Mouse (Mus musculus): Measurements from ENCODE around the gene Gm11168. TPM values are rescaled to one million over a fixed set of nuclear protein-coding genes. Genes with fewer than 3 reads are reported as not detected.
"Not testable (repeated sequence)": the region's sequence is repeated elsewhere in the genome, so short reads cannot be mapped to it uniquely, and the experiment has no call there.

Gm11168 gene
- not detected for total RNA-seq (2021)
- long read RNA-seq, experiment 1 = 0 reads
- long read RNA-seq, experiment 2 = 0 reads

DNA sequence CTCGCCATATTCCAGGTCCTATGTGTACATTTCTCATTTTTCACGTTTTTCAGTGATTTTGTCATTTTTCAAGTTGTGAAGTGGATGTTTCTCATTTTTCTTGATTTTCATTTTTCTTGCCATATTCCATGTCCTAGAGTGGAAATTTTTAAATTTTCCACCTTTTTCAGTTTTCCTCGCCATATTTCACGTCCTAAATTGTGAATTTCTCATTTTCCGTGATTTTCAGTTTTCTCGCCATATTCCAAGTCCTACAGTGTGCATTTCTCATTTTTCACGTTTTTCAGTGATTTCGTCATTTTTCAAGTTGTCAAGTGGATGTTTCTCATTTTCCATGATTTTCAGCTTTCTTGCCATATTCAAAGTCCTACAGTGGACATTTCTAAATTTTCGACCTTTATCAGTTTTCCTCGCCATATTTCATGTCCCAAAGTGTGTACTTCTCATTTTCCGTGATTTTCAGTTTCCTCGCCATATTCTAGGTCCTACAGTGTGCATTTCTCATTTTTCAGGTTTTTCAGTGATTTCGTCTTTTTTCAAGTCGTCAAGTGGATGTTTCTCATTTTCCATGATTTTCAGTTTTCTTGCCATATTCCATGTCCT lies at the start of gene Gm11168:
Gene Gm11168, plus strand, starts transcription at position 553 of the 603 bp plus-strand sequence.
- intact Hi-C loops (cut with DNase I); DNase-seq: not testable (repeated sequence)

DNA sequence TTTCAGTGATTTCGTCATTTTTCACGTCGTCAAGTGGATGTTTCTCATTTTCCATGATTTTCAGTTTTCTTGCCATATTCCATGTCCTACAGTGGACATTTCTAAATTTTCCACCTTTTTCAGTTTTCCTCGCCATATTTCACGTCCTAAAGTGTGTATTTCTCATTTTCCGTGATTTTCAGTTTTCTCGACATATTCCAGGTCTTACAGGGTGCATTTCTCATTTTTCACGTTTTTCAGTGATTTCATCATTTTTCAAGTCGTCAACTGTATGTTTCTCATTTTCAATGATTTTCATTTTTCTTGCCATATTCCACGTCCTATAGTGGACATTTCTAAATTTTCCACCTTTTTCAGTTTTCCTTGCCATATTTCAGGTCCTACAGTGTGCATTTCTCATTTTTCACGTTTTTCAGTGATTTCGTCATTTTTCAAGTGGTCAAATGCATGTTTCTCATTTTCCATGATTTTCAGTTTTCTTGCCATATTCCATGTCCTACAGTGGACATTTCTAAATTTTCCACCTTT lies 2.6 kb upstream of the Gm11168 start, which contains the start of gene Gm10722:
Gene Gm10722, plus strand, starts transcription at position 478 of the 528 bp plus-strand sequence.
- intact Hi-C loops (cut with DNase I) = not testable (repeated sequence)
- peak in 1 of 2 experiments; percentile 46 for DNase-seq

DNA sequence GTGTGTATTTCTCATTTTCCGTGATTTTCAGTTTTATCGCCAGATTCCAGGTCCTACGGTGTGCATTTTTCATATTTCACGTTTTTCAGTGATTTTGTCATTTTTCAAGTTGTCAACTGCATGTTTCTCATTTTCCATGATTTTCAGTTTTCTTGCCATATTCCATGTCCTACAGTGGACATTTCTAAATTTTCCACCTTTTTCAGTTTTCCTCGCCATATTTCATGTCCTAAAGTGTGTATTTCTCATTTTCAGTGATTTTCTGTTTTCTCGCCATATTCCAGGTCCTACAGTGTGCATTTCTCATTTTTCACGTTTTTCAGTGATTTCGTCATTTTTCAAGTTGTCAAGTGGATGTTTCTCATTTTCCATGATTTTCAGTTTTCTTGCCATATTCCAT lies 2.1 kb upstream of the Gm11168 start:
- peak in 1 of 2 experiments; percentile 70 for DNase-seq
- intact Hi-C loops (cut with DNase I) = not testable (repeated sequence)

DNA sequence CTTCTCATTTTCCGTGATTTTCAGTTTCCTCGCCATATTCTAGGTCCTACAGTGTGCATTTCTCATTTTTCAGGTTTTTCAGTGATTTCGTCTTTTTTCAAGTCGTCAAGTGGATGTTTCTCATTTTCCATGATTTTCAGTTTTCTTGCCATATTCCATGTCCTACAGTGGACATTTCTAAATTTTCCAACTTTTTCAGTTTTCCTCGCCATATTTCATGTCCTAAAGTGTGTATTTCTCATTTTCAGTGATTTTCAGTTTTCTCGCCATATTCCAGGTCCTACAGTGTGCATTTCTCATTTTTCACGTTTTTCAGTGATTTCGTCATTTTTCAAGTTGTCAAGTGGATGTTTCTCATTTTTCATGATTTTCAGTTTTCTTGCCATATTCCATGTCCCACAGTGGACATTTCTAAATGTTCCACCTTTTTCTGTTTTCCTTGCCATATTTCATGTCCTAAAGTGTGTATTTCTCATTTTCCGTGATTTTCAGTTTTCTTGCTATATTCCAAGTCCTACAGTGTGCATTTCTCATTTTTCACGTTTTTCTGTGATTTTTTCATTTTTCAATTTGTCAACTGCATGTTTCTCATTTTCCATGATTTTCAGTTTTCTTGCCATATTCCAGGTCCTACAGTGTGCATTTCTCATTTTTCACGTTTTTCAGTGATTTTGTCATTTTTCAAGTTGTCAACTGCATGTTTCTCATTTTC lies 1.0 kb upstream of the Gm11168 start:
- peak; percentile 100 for DNase-seq
- intact Hi-C loops (cut with DNase I) = not testable (repeated sequence)

DNA sequence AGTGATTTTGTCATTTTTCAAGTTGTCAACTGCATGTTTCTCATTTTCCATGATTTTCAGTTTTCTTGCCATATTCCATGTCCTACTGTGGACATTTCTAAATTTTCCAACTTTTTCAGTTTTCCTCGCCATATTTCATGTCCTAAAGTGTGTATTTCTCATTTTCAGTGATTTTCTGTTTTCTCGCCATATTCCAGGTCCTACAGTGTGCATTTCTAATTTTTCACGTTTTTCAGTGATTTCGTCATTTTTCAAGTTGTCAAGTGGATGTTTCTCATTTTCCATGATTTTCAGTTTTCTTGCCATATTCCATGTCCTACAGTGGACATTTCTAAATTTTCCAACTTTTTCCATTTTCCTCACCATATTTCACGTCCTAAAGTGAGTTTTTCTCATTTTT lies 3.0 kb downstream of the Gm11168 start:
- DNase-seq; intact Hi-C loops (cut with DNase I): not testable (repeated sequence)

DNA sequence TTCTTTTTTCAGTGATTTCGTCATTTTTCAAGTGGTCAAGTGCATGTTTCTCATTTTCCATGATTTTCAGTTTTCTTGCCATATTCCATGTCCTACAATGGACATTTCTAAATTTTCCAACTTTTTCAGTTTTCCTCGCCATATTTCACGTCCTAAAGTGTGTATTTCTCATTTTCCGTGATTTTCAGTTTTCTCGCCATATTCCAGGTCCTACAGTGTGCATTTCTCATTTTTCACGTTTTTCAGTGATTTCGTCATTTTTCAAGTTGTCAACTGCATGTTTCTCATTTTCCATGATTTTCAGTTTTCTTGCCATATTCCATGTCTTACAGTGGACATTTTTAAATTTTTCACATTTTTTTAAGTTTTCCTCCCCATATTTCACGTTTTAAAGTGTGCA lies 3.5 kb downstream of the Gm11168 start:
- intact Hi-C loops (cut with DNase I) = not testable (repeated sequence)
- peak; percentile 37 to 100 for DNase-seq

DNA sequence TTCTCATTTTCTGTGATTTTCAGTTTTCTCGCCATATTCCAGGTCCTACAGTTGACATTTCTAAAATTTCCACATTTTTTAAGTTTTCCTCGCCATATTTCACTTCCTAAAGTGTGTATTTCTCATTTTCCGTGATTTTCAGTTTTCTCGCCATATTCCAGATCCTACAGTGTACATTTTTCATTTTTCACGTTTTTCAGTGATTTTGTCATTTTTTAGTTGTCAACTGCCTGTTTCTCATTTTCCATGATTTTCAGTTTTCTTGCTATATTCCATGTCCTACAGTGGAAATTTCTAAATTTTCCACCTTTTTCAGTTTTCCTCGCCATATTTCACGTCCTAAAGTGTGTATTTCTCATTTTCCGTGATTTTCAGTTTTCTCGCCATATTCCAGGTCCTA lies 4.1 kb downstream of the Gm11168 start:
- intact Hi-C loops (cut with DNase I); DNase-seq: not testable (repeated sequence)

DNA sequence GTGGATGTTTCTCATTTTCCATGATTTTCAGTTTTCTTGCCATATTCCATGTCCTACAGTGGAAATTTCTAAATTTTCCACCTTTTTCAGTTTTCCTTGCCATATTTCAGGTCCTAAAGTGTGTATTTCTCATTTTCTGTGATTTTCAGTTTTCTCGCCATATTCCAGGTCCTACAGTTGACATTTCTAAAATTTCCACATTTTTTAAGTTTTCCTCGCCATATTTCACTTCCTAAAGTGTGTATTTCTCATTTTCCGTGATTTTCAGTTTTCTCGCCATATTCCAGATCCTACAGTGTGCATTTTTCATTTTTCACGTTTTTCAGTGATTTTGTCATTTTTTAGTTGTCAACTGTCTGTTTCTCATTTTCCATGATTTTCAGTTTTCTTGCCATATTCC lies 6.2 kb downstream of the Gm11168 start:
- intact Hi-C loops (cut with DNase I); DNase-seq: not testable (repeated sequence)

DNA sequence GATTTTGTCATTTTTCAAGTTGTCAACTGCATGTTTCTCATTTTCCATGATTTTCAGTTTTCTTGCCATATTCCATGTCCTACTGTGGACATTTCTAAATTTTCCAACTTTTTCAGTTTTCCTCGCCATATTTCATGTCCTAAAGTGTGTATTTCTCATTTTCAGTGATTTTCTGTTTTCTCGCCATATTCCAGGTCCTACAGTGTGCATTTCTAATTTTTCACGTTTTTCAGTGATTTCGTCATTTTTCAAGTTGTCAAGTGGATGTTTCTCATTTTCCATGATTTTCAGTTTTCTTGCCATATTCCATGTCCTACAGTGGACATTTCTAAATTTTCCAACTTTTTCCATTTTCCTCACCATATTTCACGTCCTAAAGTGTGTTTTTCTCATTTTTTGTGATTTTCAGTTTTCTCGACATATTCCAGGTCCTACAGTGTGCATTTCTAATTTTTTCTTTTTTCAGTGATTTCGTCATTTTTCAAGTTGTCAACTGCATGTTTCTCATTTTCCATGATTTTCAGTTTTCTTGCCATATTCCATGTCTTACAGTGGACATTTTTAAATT lies 9.0 kb downstream of the Gm11168 start:
- DNase-seq; intact Hi-C loops (cut with DNase I): not testable (repeated sequence)

DNA sequence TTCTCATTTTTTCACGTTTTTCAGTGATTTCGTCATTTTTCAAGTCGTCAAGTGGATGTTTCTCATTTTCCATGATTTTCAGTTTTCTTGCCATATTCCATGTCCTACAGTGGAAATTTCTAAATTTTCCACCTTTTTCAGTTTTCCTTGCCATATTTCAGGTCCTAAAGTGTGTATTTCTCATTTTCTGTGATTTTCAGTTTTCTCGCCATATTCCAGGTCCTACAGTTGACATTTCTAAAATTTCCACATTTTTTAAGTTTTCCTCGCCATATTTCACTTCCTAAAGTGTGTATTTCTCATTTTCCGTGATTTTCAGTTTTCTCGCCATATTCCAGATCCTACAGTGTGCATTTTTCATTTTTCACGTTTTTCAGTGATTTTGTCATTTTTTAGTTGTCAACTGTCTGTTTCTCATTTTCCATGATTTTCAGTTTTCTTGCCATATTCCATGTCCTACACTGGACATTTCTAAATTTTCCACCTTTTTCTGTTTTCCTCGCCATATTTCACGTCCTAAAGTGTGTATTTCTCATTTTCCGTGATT lies 9.7 kb downstream of the Gm11168 start, which contains the start of gene Gm10721:
Gene Gm10721, plus strand, starts transcription at position 408 of the 547 bp plus-strand sequence.
- intact Hi-C loops (cut with DNase I); DNase-seq: not testable (repeated sequence)

DNA sequence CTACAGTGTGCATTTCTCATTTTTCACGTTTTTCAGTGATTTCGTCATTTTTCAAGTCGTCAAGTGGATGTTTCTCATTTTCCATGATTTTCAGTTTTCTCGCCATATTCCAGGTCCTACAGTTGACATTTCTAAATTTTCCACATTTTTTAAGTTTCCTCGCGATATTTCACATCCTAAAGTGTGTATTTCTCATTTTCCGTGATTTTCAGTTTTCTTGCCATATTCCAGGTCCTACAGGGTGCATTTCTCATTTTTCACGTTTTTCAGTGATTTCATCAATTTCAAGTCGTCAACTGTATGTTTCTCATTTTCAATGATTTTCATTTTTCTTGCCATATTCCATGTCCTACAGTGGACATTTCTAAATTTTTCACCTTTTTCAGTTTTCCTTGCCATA lies 12.2 kb downstream of the Gm11168 start, which contains the start of gene Gm10720:
Gene Gm10720, plus strand, starts transcription at position 301 of the 400 bp plus-strand sequence.
- intact Hi-C loops (cut with DNase I) = not testable (repeated sequence)

DNA sequence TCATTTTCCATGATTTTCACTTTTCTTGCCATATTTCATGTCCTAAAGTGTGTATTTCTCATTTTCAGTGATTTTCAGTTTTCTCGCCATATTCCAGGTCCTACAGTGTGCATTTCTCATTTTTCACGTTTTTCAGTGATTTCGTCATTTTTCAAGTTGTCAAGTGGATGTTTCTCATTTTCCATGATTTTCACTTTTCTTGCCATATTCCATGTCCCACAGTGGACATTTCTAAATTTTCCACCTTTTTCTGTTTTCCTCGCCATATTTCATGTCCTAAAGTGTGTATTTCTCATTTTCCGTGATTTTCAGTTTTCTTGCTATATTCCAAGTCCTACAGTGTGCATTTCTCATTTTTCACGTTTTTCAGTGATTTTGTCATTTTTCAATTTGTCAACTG lies 12.8 kb downstream of the Gm11168 start:
- intact Hi-C loops (cut with DNase I) = not testable (repeated sequence)
- peak in 1 of 2 experiments; percentile 21 for DNase-seq

More for the DNA sequence above, 12.2 kb downstream of the Gm11168 start, which contains the start of gene Gm10720:
- DNase-seq = not testable (repeated sequence)

DNA sequence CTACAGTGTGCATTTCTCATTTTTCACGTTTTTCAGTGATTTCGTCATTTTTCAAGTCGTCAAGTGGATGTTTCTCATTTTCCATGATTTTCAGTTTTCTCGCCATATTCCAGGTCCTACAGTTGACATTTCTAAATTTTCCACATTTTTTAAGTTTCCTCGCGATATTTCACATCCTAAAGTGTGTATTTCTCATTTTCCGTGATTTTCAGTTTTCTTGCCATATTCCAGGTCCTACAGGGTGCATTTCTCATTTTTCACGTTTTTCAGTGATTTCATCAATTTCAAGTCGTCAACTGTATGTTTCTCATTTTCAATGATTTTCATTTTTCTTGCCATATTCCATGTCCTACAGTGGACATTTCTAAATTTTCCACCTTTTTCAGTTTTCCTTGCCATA lies 14.0 kb downstream of the Gm11168 start, which contains the start of gene Gm10719:
Gene Gm10719, plus strand, starts transcription at position 301 of the 400 bp plus-strand sequence.
- DNase-seq; intact Hi-C loops (cut with DNase I): not testable (repeated sequence)

DNA sequence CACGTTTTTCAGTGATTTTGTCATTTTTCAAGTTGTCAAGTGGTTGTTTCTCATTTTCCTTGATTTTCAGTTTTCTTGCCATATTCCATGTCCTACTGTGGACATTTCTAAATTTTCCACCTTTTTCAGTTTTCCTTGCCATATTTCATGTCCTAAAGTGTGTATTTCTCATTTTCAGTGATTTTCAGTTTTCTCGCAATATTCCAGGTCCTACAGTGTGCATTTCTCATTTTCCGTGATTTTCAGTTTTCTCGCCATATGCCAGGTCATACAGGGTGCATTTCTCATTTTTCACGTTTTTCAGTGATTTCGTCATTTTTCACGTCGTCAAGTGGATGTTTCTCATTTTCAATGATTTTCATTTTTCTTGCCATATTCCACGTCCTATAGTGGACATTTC lies 15.8 kb downstream of the Gm11168 start:
- intact Hi-C loops (cut with DNase I) = not testable (repeated sequence)
- peak; percentile 97 to 100 for DNase-seq

DNA sequence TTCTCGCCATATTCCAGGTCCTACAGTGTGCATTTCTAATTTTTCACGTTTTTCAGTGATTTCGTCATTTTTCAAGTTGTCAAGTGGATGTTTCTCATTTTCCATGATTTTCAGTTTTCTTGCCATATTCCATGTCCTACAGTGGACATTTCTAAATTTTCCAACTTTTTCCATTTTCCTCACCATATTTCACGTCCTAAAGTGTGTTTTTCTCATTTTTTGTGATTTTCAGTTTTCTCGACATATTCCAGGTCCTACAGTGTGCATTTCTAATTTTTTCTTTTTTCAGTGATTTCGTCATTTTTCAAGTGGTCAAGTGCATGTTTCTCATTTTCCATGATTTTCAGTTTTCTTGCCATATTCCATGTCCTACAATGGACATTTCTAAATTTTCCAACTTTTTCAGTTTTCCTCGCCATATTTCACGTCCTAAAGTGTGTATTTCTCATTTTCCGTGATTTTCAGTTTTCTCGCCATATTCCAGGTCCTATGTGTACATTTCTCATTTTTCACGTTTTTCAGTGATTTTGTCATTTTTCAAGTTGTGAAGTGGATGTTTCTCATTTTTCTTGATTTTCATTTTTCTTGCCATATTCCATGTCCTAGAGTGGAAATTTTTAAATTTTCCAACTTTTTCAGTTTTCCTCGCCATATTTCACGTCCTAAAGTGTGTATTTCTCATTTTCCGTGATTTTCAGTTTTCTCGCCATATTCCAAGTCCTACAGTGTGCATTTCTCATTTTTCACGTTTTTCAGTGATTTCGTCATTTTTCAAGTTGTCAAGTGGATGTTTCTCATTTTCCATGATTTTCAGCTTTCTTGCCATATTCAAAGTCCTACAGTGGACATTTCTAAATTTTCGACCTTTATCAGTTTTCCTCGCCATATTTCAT lies 16.9 kb downstream of the Gm11168 start:
- intact Hi-C loops (cut with DNase I) = not testable (repeated sequence)
- DNase-seq = peak; percentile 72 to 93

DNA sequence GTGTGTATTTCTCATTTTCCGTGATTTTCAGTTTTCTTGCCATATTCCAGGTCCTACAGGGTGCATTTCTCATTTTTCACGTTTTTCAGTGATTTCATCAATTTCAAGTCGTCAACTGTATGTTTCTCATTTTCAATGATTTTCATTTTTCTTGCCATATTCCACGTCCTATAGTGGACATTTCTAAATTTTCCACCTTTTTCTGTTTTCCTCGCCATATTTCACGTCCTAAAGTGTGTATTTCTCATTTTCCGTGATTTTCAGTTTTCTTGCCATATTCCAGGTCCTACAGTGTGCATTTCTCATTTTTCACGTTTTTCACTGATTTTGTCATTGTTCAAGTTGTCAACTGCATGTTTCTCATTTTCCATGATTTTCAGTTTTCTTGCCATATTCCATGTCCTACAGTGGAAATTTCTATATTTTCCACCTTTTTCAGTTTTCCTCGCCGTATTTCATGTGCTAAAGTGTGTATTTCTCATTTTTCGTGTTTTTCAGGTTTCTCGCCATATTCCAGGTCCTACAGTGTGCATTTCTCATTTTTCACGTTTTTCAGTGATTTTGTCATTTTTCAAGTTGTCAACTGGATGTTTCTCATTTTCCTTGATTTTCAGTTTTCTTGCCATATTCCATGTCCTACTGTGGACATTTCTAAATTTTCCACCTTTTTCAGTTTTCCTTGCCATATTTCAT lies 19.3 kb downstream of the Gm11168 start:
- intact Hi-C loops (cut with DNase I) = not testable (repeated sequence)
- DNase-seq = peak; percentile 54 to 86

DNA sequence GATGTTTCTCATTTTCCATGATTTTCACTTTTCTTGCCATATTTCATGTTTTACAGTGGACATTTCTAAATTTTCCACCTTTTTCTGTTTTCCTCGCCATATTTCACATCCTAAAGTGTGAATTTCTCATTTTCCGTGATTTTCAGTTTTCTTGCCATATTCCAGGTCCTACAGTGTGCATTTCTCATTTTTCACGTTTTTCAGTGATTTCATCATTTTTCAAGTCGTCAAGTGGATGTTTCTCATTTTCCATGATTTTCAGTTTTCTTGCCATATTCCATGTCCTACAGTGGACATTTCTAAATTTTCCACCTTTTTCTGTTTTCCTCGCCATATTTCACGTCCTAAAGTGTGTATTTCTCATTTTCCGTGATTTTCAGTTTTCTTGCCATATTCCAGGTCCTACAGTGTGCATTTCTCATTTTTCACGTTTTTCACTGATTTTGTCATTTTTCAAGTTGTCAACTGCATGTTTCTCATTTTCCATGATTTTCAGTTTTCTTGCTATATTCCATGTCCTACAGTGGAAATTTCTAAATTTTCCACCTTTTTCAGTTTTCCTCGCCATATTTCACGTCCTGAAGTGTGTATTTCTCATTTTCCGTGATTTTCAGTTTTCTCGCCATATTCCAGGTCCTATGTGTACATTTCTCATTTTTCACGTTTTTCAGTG lies 20.3 kb downstream of the Gm11168 start, which contains the start of gene Gm10718:
Gene Gm10718, plus strand, starts transcription at position 236 of the 673 bp plus-strand sequence.
- DNase-seq = peak; percentile 14 to 70
- intact Hi-C loops (cut with DNase I) = not testable (repeated sequence)
